Mouse (Mus musculus) lung, adult 2 months (tissue): Measurements from ENCODE around the gene Icos.

Experiments used
- CTCF ChIP-seq: fragments of 200-500 bp; IDR thresholded peaks from 2 replicates; pipeline ENCODE4 v1.5.1; 2011; ENCODE audit warnings: mild to moderate bottlenecking, low read length, control low read depth; ENCODE audit not compliant: insufficient read depth
- POLR2A ChIP-seq: fragments of 200-500 bp; IDR thresholded peaks from 2 replicates; pipeline ENCODE4 v1.6.1; 2011; ENCODE audit warnings: low read depth, mild to moderate bottlenecking, control low read depth, low read length, borderline replicate concordance; ENCODE audit errors: extremely low read depth

GRCm38 (mm10) chr1:61038223-61038622 is 60.5 kb downstream of the Icos start:
- no peak for TF ChIP-seq CTCF
- no peak for TF ChIP-seq POLR2A
